Mouse (Mus musculus): Measurements from ENCODE around the gene Adm2.

Gene Adm2

DNA sequence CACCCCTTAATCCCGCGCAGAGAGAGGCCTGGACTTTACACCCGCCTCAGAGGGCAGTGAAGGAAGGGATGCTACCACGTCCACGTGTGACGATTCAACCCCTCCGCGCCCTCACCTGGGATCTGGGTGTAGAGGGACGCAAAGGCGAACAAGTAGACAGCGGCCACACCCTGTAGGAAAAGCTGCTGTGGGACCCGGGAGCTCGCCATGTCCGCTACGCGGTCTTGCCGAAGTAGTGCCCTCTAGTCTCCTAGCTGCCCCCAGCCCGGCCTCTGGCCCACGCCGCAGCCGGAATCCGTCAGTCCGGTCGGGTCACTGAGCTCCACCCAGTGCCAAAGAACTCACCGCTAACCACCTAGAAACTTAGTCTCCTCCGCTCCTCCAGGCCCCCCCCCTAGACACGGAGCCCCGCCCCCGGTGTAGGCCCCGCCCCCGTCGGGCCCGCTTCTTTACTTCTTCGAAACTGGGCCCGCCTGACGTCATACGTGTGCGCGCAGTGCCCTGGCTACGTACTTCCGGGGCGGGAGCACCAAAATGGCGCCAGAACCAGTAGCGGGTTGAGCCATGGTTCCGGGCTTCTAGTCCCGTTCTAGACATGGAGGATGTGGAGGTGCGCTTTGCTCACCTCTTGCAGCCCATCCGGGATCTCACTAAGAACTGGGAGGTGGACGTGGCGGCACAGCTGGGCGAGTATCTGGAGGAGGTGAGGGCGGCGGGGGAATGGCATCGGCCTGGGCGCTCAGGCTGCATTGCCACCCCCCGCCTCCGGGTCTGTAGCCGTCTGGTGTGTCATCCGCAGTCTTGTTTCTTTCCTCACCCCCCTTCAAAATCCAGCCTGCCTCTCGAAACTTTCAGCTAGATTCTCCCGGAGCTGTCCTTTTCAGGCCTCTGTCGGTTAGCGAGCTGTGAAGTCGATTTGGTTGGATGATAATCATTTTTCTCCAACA lies 33.0 kb downstream of the Adm2 start, which contains the start of the genes Lmf2 and Ncaph2:
Lmf2 (minus strand) TSS at position 419 of the 947 bp plus-strand sequence.
Ncaph2 (plus strand) TSS at position 479 of the 947 bp plus-strand sequence.
- peak; percentile 88 to 94 for DNase-seq (ENCODE audit: low read depth in 1 of 2, low spot score in 2 of 2)

DNA sequence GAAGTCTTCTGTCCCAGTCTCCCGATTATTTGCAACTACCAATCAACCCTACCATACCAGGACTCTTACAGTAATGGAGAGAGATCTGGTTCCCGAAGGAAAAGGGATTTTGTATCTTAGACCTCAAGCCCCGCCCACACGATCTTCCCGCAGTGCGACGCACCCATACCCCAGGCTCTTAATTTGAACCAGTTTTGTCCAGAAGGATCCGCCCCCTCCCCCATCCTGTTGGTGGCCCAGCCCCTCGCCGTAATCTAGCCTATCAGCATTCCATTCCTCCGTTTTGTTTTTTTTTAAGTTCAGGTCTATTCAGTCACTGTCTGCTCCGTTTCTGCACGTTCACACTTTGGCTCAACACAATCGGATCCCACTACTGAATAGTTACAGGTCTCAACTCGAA lies 33.9 kb downstream of the Adm2 start:
- DNase-seq (ENCODE audit: low read depth in 1 of 2, low spot score in 2 of 2), result peak in 1 of 2 experiments; percentile 33

- DNase-seq (ENCODE audit: low read depth in 1 of 2, low spot score in 2 of 2), result no peak
Observed at GRCm38 (mm10) chr15:89358784-89359183, 36.3 kb downstream of the Adm2 start.

DNA sequence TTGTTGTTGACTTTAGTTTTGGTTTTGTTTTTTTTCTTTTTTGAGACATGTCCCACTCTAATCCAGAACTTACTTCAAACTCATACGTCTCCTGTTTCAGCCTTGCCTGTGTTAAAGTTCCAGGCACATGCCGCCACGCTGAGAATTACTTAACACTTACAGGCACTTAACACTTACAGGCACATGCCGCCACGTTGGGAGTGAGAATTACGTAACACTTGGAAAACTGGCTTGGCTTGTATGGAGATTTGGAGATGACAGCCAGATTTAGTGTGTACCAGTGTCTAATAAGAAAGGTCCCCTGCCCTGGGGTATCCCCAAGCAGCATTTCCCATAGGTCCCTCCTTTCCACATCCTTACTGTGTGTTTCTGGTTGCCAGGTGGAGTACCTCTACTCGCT lies 40.5 kb downstream of the Adm2 start:
- DNase-seq (ENCODE audit: low read depth in 1 of 2, low spot score in 2 of 2), result no peak

GRCm38 (mm10) chr15:89365141-89365551 lies 42.6 kb downstream of the Adm2 start:
- no peak for DNase-seq (ENCODE audit: low read depth in 1 of 2, low spot score in 2 of 2)

GRCm38 (mm10) chr15:89372068-89372467 lies 49.5 kb downstream of the Adm2 start:
- DNase-seq (ENCODE audit: low read depth in 1 of 2, low spot score in 2 of 2), result no peak

GRCm38 (mm10) chr15:89372536-89372935 lies 50.0 kb downstream of the Adm2 start:
- no peak for DNase-seq (ENCODE audit: low read depth in 1 of 2, low spot score in 2 of 2)

GRCm38 (mm10) chr15:89373027-89373761 lies 50.7 kb downstream of the Adm2 start:
- peak; percentile 55 to 75 for DNase-seq (ENCODE audit: low read depth in 1 of 2, low spot score in 2 of 2)

GRCm38 (mm10) chr15:89373762-89374248 lies 51.3 kb downstream of the Adm2 start, which contains the start of gene Sco2:
Gene Sco2 (minus strand): TSS chr15:89373846.
- peak; percentile 71 to 86 for DNase-seq (ENCODE audit: low read depth in 1 of 2, low spot score in 2 of 2)

Data from monocyte, adult 2 months (primary cell).